Mouse (Mus musculus) limb, embryonic 10.5 days (tissue): ENCODE measurements around the gene Mad2l1. TPM values are rescaled to one million over a fixed set of nuclear protein-coding genes. Genes with fewer than 3 reads are reported as not detected.

Source experiments
- DNase-seq: peaks from one replicate; pipeline ENCODE4 v3.0.0-alpha.2; 2017; ENCODE audit warnings: low spot score
- H3K27ac ChIP-seq: fragments of 300-500 bp; sonication (generic); 2 replicates; pipeline ENCODE4 v1.5.1; 2016; ENCODE audit warnings: mild to moderate bottlenecking
- H3K27me3 ChIP-seq: fragments of 300-500 bp; sonication (generic); 2 replicates; pipeline ENCODE4 v1.6.1; 2016; ENCODE audit warnings: low read depth, mild to moderate bottlenecking; ENCODE audit not compliant: poor library complexity, severe bottlenecking
- H3K36me3 ChIP-seq: fragments of 300-500 bp; sonication (generic); 2 replicates; pipeline ENCODE4 v1.6.1; 2016; ENCODE audit warnings: mild to moderate bottlenecking, moderate library complexity
- H3K4me1 ChIP-seq: fragments of 300-500 bp; sonication (generic); 2 replicates; pipeline ENCODE4 v1.6.1; 2016
- H3K4me3 ChIP-seq: fragments of 300-500 bp; sonication (generic); 2 replicates; pipeline ENCODE4 v1.5.1; 2016; ENCODE audit warnings: mild to moderate bottlenecking, moderate library complexity
- H3K9me3 ChIP-seq: fragments of 300-500 bp; sonication (generic); replicated peaks from 2 replicates; pipeline ENCODE4 v1.6.1; 2016; ENCODE audit warnings: mild to moderate bottlenecking
- WGBS: fragments of 180-500 bp; shearing (Covaris S2); methylation state at CpG from one replicate; pipeline ENCODE4 v1.1.7; 2016; 5-methylcytosine and 5-hydroxymethylcytosine counted together
- polyA plus RNA-seq: library from polyadenylated mRNA; unstranded; fragments of >200 nt; fragmentation: Nextera tagmentation; extraction: Ambion mirVana; gene quantifications from 2 replicates; pipeline ENCODE4 v1.2.1, GENCODE M21; 2016

Mad2l1 gene
- 146 and 153 TPM in 2 replicates for polyA plus RNA-seq

DNA sequence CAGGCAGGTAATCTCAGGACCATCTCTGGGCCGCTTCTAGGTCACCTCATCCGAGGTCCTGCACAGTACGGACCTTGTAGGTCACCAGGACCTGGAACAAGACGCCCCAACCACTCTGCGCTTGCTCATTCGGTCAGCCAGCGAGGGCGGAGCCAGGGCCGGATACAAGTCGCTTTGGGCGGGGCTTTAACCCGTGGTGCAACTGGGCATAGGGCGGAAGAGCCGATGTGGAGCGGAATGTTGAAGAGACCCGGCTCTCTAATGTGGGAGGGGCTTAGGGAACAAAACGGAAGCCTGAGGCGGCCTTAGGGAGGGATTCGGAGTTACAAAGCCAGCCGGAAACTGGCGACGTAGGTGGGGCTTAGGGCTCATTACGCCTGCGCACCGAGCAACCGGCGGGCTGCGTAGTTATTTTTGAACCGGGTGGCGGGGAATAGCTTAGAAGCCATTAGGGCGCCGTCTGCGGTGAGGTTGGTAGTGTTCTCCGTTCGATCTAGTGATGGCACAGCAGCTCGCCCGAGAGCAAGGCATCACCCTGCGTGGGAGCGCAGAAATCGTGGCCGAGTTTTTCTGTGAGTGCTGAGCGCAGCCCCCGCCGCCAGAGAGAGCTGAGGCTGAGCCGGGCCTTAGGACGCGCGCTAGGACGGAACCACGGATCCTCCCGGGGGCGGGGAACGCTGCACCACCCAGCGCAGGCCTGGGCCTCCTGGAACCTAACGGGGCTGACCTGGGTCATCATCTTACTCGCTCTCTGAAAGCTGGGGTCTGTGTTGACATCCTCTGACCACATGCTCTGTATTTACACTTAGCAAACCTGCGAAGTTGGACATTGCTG lies at the start of gene Mad2l1:
TSS of gene Mad2l1 (plus strand) at position 363 of the 835 bp plus-strand sequence.
- peak within 1 kb of the TSS; percentile 85 for H3K4me3 ChIP-seq
- under 1% methylated on average over 57 of the region's 57 CpGs for WGBS

GRCm38 (mm10) chr6:66493685-66494084 lies 41.5 kb upstream of the Mad2l1 start:
- 89% methylated on average over 3 of the region's 3 CpGs for WGBS
- no peaks in the 10 kb centered on the region for H3K9me3 ChIP-seq
- H3K27me3 ChIP-seq, result no peaks in the 10 kb centered on the region
- H3K36me3 ChIP-seq, result no peaks in the 10 kb centered on the region
- DNase-seq, result no peak
- no peaks in the 10 kb centered on the region for H3K4me1 ChIP-seq
- H3K27ac ChIP-seq, result no peak overlapping the region
- no peak overlapping the region for H3K4me3 ChIP-seq

More for the DNA sequence above, at the start of gene Mad2l1:
- Histone ChIP-seq H3K27me3 (no peaks in the 10 kb centered on the region), H3K36me3 (peaks cover 30% of the 10 kb centered on the region), H3K27ac (peak within 1 kb of the TSS; percentile 94), H3K4me1 (peaks cover 12% of the 10 kb centered on the region), H3K9me3 (no peaks in the 10 kb centered on the region)
- peak; percentile 94 for DNase-seq

DNA sequence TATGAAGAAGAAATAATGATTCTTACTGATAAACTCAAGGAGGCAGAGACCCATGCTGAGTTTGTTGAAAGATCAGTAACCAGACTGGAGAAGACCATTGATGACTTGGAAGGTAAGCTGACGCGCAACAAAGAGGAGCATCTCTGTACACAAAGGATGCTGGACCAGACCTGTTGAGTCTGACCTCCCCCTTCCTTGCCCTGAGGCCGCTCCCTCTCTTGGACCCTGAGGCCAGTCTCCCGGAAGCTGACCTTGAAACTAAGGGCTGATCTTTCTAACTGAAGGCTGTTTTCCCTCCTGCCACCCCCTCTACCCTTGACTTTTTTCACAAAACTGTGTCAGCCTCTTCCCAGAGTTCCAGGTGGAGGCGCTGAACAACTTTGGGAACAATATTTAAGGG lies 18.8 kb upstream of the Mad2l1 start:
- H3K27me3 ChIP-seq, result no peaks in the 10 kb centered on the region
- H3K9me3 ChIP-seq, result no peaks in the 10 kb centered on the region
- WGBS, result 91% methylated on average over 5 of the region's 5 CpGs
- H3K27ac ChIP-seq, result no peak overlapping the region
- no peaks in the 10 kb centered on the region for H3K36me3 ChIP-seq
- DNase-seq, result no peak
- H3K4me1 ChIP-seq, result no peaks in the 10 kb centered on the region
- no peak overlapping the region for H3K4me3 ChIP-seq

DNA sequence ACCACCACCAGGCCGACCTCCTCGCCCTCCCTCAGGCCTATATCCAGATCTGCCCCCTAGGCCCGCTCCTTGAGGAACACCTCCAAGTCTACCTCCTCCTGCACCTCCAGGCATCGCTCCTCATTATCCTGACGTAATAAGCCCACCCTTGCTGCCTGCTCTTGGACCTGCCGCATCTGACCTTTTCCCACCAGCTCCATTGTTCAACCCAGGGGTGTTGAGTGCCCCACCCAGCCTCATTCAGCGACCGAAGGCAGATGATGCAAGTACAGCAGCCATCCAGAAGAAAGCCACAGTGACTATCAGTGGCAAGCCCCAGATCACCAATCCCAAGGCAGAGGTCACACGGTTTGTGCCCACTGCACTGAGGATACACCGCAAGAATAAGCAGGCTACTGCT lies 6.8 kb upstream of the Mad2l1 start:
- Histone ChIP-seq H3K4me3 (no peak overlapping the region), H3K36me3 (no peaks in the 10 kb centered on the region), H3K9me3 (no peaks in the 10 kb centered on the region), H3K27me3 (no peaks in the 10 kb centered on the region), H3K27ac (no peak overlapping the region), H3K4me1 (no peaks in the 10 kb centered on the region)
- 98% methylated on average over 10 of the region's 10 CpGs for WGBS
- no peak for DNase-seq

GRCm38 (mm10) chr6:66533241-66533640 lies 1.9 kb upstream of the Mad2l1 start:
- Histone ChIP-seq H3K4me1 (peaks cover 12% of the 10 kb centered on the region), H3K27me3 (no peaks in the 10 kb centered on the region), H3K4me3 (no peak overlapping the region), H3K27ac (no peak overlapping the region), H3K36me3 (peaks cover 11% of the 10 kb centered on the region), H3K9me3 (no peaks in the 10 kb centered on the region)
- 40% methylated on average over 3 of the region's 3 CpGs for WGBS
- no peak for DNase-seq

DNA sequence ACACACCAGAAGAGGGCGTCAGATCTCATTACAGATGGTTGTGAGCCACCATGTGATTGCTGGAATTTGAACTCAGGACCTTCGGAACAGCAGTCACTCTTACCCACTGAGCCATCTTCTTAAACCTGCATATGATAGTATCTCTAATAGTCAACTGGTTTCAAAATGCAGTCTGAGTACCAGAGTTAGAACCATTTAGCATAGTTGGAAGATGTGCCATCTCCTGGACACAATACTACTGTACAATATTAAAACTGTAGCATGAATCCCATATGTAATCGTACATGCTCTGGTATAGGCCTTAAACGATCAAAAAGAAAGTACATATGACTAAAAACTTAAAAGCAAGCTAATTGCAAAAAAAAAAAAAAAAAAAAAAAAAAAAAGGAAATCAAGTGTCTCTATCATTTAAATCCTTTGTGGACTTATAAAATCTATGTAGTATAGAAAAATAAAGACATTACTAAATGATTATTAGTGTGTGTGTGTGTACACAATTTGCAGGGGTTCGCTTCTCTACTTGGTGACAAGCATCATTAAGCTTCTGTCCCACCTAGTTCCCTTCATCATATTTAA lies 736 bp upstream of the Mad2l1 start:
- WGBS, result 78% methylated on average over 5 of the region's 5 CpGs
- Histone ChIP-seq H3K27ac (peak overlapping the region; percentile 94), H3K36me3 (peaks cover 22% of the 10 kb centered on the region), H3K4me1 (peaks cover 12% of the 10 kb centered on the region), H3K4me3 (peak overlapping the region; percentile 85), H3K27me3 (no peaks in the 10 kb centered on the region), H3K9me3 (no peaks in the 10 kb centered on the region)
- DNase-seq, result no peak

DNA sequence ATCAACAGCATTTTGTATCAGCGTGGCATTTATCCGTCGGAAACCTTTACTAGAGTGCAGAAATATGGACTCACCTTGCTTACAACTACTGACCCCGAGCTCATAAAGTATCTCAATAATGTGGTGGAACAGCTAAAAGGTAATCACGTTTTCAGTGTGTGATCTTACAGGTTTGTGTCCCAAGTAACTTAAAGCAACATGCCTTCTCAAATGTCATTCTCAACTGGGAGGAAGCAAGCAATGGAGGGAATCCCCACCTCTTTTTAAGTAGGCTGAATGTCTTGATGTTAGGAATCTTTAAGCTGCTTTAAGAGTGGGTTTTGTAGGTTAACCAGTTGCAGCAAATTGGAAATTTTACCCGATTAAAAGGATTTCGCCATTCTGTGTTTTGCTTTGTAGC lies 776 bp downstream of the Mad2l1 start:
- Histone ChIP-seq H3K27me3 (no peaks in the 10 kb centered on the region), H3K36me3 (peaks cover 37% of the 10 kb centered on the region), H3K4me3 (peak overlapping the region; percentile 85), H3K27ac (peak overlapping the region; percentile 94), H3K9me3 (no peaks in the 10 kb centered on the region), H3K4me1 (peaks cover 12% of the 10 kb centered on the region)
- no peak for DNase-seq
- WGBS, result 19% methylated on average over 7 of the region's 7 CpGs

GRCm38 (mm10) chr6:66559996-66560395 lies 24.8 kb downstream of the Mad2l1 start, which contains the start of gene Vmn1r32:
Vmn1r32 (minus strand) TSS chr6:66560096.
- no peak for DNase-seq
- WGBS, result 85% methylated on average over 1 of the region's 1 CpGs
- Histone ChIP-seq H3K4me3 (no peak within 1 kb of the TSS), H3K27ac (no peak within 1 kb of the TSS), H3K36me3 (no peaks in the 10 kb centered on the region), H3K9me3 (no peaks in the 10 kb centered on the region), H3K27me3 (no peaks in the 10 kb centered on the region), H3K4me1 (no peaks in the 10 kb centered on the region)

DNA sequence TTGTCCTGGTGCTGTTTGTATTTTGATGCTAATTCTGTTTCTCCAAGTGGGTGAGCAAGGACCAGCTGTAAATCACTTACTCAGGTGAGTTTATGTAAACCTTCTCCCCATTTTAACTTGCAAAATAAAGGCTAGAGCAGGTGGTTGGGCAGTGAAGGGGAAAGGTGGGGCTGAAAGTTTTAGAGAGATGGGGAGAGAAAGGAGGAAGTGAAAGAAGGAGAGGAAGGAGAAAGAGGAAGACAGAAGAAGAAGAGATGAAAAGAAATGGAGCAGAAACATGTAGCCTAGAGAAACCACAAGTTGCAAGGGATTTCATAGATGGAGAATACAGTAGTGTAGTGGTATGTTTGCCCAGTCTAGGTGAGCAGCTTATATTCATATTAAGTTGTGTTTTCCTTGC lies 60.6 kb downstream of the Mad2l1 start:
- DNase-seq, result no peak

More for the DNA sequence above, 60.6 kb downstream of the Mad2l1 start:
- Histone ChIP-seq H3K27ac (no peak overlapping the region), H3K4me3 (no peak overlapping the region), H3K4me1 (no peaks in the 10 kb centered on the region), H3K36me3 (no peaks in the 10 kb centered on the region), H3K27me3 (no peaks in the 10 kb centered on the region), H3K9me3 (no peaks in the 10 kb centered on the region)

Other genes starting within 250 kb of the Mad2l1 start
- gene Vmn1r32, start 24.7 kb downstream of the Mad2l1 start, polyA plus RNA-seq, result 0.14 and 0.18 TPM in 2 replicates
- not detected in 2 replicates for gene Vmn1r33, start 82.9 kb downstream of the Mad2l1 start, polyA plus RNA-seq
- gene Vmn1r34, start 108.5 kb downstream of the Mad2l1 start, polyA plus RNA-seq, result not detected in 2 replicates
- gene Vmn1r35, start 150.5 kb downstream of the Mad2l1 start, polyA plus RNA-seq, result not detected in 2 replicates
- gene Vmn1r36, start 183.8 kb downstream of the Mad2l1 start, polyA plus RNA-seq, result not detected in 2 replicates
- not detected in 2 replicates for gene Vmn1r37, start 194.0 kb downstream of the Mad2l1 start, polyA plus RNA-seq
- not detected in 2 replicates for gene Vmn1r38, start 247.2 kb downstream of the Mad2l1 start, polyA plus RNA-seq